Mouse (Mus musculus): ENCODE measurements around the gene Irf2.

DNA sequence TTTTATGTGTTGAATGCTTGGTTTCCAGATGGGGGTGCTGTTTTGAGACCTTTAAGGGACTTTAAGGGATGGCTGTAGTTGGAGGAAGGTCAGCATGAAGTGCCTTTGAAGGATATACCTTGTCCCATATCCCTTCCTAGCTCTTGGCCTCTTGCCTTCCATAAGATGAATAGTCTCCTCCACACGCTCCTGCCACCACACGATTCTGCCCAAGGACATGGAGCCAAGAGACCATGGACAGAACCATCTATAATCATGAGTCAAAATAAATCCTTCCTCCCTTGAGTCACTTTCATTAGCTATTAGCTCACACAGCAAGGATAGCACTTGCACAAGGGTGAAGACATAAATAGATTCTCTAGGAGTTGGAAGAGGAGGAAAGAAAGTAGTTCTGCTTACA is 146.3 kb downstream of the Irf2 start:
- TF ChIP-seq POLR2A (IDR thresholded peaks at IDR 0.05; ENCODE audit: low read depth, low read length) (no peak), CTCF (IDR thresholded peaks at IDR 0.05; ENCODE audit: borderline replicate concordance, insufficient read depth, low read length) (no peak)
